Mouse (Mus musculus): ENCODE measurements around the gene D6Ertd527e. TPM values are rescaled to one million over a fixed set of nuclear protein-coding genes. Genes with fewer than 3 reads are reported as not detected.

D6Ertd527e gene
- 0.32 TPM for polyA plus RNA-seq (2014; fragmentation: Illumina TruSeq; extraction: RNeasy Lipid Tissue Mini Kit (QIAGEN cat#74804); ENCODE audit: low read depth, low replicate concordance)

GRCm38 (mm10) chr6:87104123-87104796 is at the start of gene D6Ertd527e:
Gene D6Ertd527e (plus strand): TSS chr6:87104746.

Other genes with a start within 250 kb of the D6Ertd527e start
- gene Nfu1, start 95.5 kb upstream of the D6Ertd527e start, polyA plus RNA-seq (2014; fragmentation: Illumina TruSeq; extraction: RNeasy Lipid Tissue Mini Kit (QIAGEN cat#74804); ENCODE audit: low read depth, low replicate concordance) = 37.5 TPM
- gene Gfpt1, start 61.9 kb upstream of the D6Ertd527e start, polyA plus RNA-seq (2014; fragmentation: Illumina TruSeq; extraction: RNeasy Lipid Tissue Mini Kit (QIAGEN cat#74804); ENCODE audit: low read depth, low replicate concordance) = 908 TPM
- 37.9 TPM for gene Antxr1, start 231.1 kb downstream of the D6Ertd527e start, polyA plus RNA-seq (2014; fragmentation: Illumina TruSeq; extraction: RNeasy Lipid Tissue Mini Kit (QIAGEN cat#74804); ENCODE audit: low read depth, low replicate concordance)
- not detected for gene Gkn1, start 246.2 kb downstream of the D6Ertd527e start, polyA plus RNA-seq (2014; fragmentation: Illumina TruSeq; extraction: RNeasy Lipid Tissue Mini Kit (QIAGEN cat#74804); ENCODE audit: low read depth, low replicate concordance)